Mouse (Mus musculus): Measurements from ENCODE around the gene Bex3. TPM values are rescaled to one million over a fixed set of nuclear protein-coding genes. Genes with fewer than 3 reads are reported as not detected.

Bex3 gene
- polyA plus RNA-seq, 1 experiment from 2014 or later, result 430 TPM

- H3K4me3 ChIP-seq (replicated peaks; ENCODE audit: low read depth, low read length), result no peak overlapping the region
- 46% methylated on average over 1 of the region's 1 CpGs for WGBS
- no peak for TF ChIP-seq CTCF (IDR thresholded peaks at IDR 0.05; ENCODE audit: low read depth)
- no peaks in the 10 kb centered on the region for H3K9me3 ChIP-seq (replicated peaks; ENCODE audit: low read length)
- no peak for ATAC-seq (replicated peaks; ENCODE audit: low FRiP score, low read depth)
- H3K27ac ChIP-seq, result no peak overlapping the region
- no peak for DNase-seq (ENCODE audit: low spot score)
- H3K27me3 ChIP-seq (ENCODE audit: insufficient read depth, low read length), result no peaks in the 10 kb centered on the region
- no peaks in the 10 kb centered on the region for H3K4me1 ChIP-seq (replicated peaks; ENCODE audit: insufficient read depth, low read length)
- no peak overlapping the region for H3K4me2 ChIP-seq (ENCODE audit: low read length)
- H3K36me3 ChIP-seq (ENCODE audit: insufficient read depth, low read length), result no peaks in the 10 kb centered on the region
- no peak overlapping the region for H3K9ac ChIP-seq (ENCODE audit: low read depth, low read length)
Observed at GRCm38 (mm10) chrX:136306196-136306595, 36.1 kb downstream of the Bex3 start.

GRCm38 (mm10) chrX:136313303-136313702 is 43.2 kb downstream of the Bex3 start:
- ATAC-seq (replicated peaks; ENCODE audit: low FRiP score, low read depth) (no peak), DNase-seq (ENCODE audit: low spot score) (no peak)
- Histone ChIP-seq H3K4me1 (replicated peaks; ENCODE audit: insufficient read depth, low read length) (no peaks in the 10 kb centered on the region), H3K27me3 (ENCODE audit: insufficient read depth, low read length) (no peaks in the 10 kb centered on the region), H3K36me3 (ENCODE audit: insufficient read depth, low read length) (no peaks in the 10 kb centered on the region), H3K27ac (no peak overlapping the region), H3K9ac (ENCODE audit: low read depth, low read length) (no peak overlapping the region), H3K4me2 (ENCODE audit: low read length) (no peak overlapping the region), H3K4me3 (replicated peaks; ENCODE audit: low read depth, low read length) (no peak overlapping the region), H3K9me3 (replicated peaks; ENCODE audit: low read length) (no peaks in the 10 kb centered on the region)
- no peak for TF ChIP-seq CTCF (IDR thresholded peaks at IDR 0.05; ENCODE audit: low read depth)
- 47% methylated on average over 4 of the region's 4 CpGs for WGBS

DNA sequence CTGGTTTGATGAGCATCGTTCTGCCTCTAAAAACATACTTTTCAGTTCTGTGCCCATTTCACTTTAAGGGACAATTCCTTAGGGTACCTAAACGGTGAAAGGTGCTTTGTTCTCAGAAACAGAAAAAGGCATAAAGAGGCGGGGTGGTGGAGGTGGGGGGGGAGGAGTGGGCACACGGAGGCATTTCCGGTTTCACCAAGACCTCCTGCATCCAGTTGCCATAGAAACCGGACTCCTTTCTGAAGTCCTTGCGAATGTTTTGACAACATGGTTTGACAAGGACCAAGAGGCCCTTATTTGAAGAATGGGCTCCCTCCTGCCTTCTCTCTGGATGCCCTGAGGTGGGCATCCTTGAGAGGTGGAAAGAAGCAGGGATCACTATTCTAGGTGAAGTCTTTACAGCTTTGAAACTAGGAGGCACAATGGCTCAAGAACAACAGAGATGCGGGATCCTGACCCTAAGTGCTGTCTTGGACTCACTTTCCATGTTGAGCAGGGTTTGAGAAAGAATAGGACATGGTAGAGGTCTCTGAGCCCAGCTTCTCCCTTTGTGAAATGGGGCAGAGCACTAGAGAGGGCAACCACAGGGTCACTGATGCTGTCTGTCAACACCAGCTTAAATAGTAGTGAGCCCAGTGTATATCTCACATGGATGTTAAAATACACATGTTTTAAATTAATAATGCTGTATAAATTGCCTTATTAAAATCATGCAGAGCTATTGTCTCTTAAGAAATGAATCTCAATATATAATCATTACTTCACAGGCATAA is 43.9 kb downstream of the Bex3 start:
- H3K4me2 ChIP-seq (ENCODE audit: low read length), result no peak overlapping the region
- no peak for ATAC-seq (replicated peaks; ENCODE audit: low FRiP score, low read depth)

GRCm38 (mm10) chrX:136319953-136320352 is 49.9 kb downstream of the Bex3 start:
- H3K9ac ChIP-seq (ENCODE audit: low read depth, low read length), result no peak overlapping the region
- WGBS, result 61% methylated on average over 4 of the region's 4 CpGs
- ATAC-seq (replicated peaks; ENCODE audit: low FRiP score, low read depth), result no peak
- H3K4me3 ChIP-seq (replicated peaks; ENCODE audit: low read depth, low read length), result no peak overlapping the region
- TF ChIP-seq CTCF (IDR thresholded peaks at IDR 0.05; ENCODE audit: low read depth), result no peak
- no peak overlapping the region for H3K4me2 ChIP-seq (ENCODE audit: low read length)
- no peaks in the 10 kb centered on the region for H3K36me3 ChIP-seq (ENCODE audit: insufficient read depth, low read length)
- no peak overlapping the region for H3K27ac ChIP-seq
- no peaks in the 10 kb centered on the region for H3K27me3 ChIP-seq (ENCODE audit: insufficient read depth, low read length)
- no peak for DNase-seq (ENCODE audit: low spot score)
- H3K9me3 ChIP-seq (replicated peaks; ENCODE audit: low read length), result no peaks in the 10 kb centered on the region
- no peaks in the 10 kb centered on the region for H3K4me1 ChIP-seq (replicated peaks; ENCODE audit: insufficient read depth, low read length)

More for the DNA sequence above, 43.9 kb downstream of the Bex3 start:
- Histone ChIP-seq H3K9me3 (replicated peaks; ENCODE audit: low read length) (no peaks in the 10 kb centered on the region), H3K9ac (ENCODE audit: low read depth, low read length) (no peak overlapping the region), H3K36me3 (ENCODE audit: insufficient read depth, low read length) (no peaks in the 10 kb centered on the region), H3K27me3 (ENCODE audit: insufficient read depth, low read length) (no peaks in the 10 kb centered on the region), H3K4me1 (replicated peaks; ENCODE audit: insufficient read depth, low read length) (no peaks in the 10 kb centered on the region), H3K27ac (no peak overlapping the region), H3K4me3 (replicated peaks; ENCODE audit: low read depth, low read length) (no peak overlapping the region)
- TF ChIP-seq CTCF (IDR thresholded peaks at IDR 0.05; ENCODE audit: low read depth), result no peak
- DNase-seq (ENCODE audit: low spot score), result no peak
- 35% methylated on average over 8 of the region's 8 CpGs for whole genome bisulfite sequencing

Other genes starting within 250 kb of the Bex3 start
- 24.6 and 25.5 TPM in 2 replicates for gene Arxes1, start 236.9 kb upstream of the Bex3 start, polyA plus RNA-seq (2015; fragmentation: Nextera tagmentation; extraction: Ambion mirVana)
- 74.9 and 76.2 TPM in 2 replicates for gene Bex2, start 202.0 kb upstream of the Bex3 start, polyA plus RNA-seq (2015; fragmentation: Nextera tagmentation; extraction: Ambion mirVana)
- 0.04 TPM in 1 of 2 replicates, not detected in the other for gene Nxf3, start 185.0 kb upstream of the Bex3 start, polyA plus RNA-seq (2015; fragmentation: Nextera tagmentation; extraction: Ambion mirVana)
- gene Bex4, start 131.3 kb upstream of the Bex3 start, polyA plus RNA-seq (2015; fragmentation: Nextera tagmentation; extraction: Ambion mirVana), result 59.2 and 59.8 TPM in 2 replicates
- 206 and 209 TPM in 2 replicates for gene Tceal8, start 97.9 kb upstream of the Bex3 start, polyA plus RNA-seq (2015; fragmentation: Nextera tagmentation; extraction: Ambion mirVana)
- gene Tceal5, start 66.4 kb upstream of the Bex3 start, polyA plus RNA-seq (2015; fragmentation: Nextera tagmentation; extraction: Ambion mirVana), result 2.6 and 2.9 TPM in 2 replicates
- gene Tceal7, start 55.5 kb upstream of the Bex3 start, polyA plus RNA-seq (2015; fragmentation: Nextera tagmentation; extraction: Ambion mirVana), result 0.16 TPM in 1 of 2 replicates, not detected in the other
- 53.0 and 54.7 TPM in 2 replicates for gene Bex1, start 54.7 kb upstream of the Bex3 start, polyA plus RNA-seq (2015; fragmentation: Nextera tagmentation; extraction: Ambion mirVana)
- 579 and 580 TPM in 2 replicates for gene Tceal9, start 25.2 kb upstream of the Bex3 start, polyA plus RNA-seq (2015; fragmentation: Nextera tagmentation; extraction: Ambion mirVana)
- not detected in 2 replicates for gene Kir3dl1, start 247.7 kb downstream of the Bex3 start, polyA plus RNA-seq (2015; fragmentation: Nextera tagmentation; extraction: Ambion mirVana)

Measured in kidney, postnatal 0 days (tissue).